Mouse (Mus musculus): ENCODE results near the gene S100a3. TPM values are rescaled to one million over a fixed set of nuclear protein-coding genes. Genes with fewer than 3 reads are reported as not detected.
A peak's percentile ranks its signal among the peaks of the same experiment; 100 is the strongest.

Gene S100a3
- polyA plus RNA-seq, 1 experiment from 2014 or later = not detected

- ATAC-seq = no peak
- H3K4me1 ChIP-seq (ENCODE audit: control insufficient read depth, insufficient read depth, low read length) = peaks cover 16% of the 10 kb centered on the region
- H3K9ac ChIP-seq (ENCODE audit: low read depth, low read length) = no peak overlapping the region
- no peaks in the 10 kb centered on the region for H3K36me3 ChIP-seq (ENCODE audit: control insufficient read depth, insufficient read depth, low read length)
- no peak overlapping the region for H3K4me3 ChIP-seq (ENCODE audit: low read depth, low read length)
- no peaks in the 10 kb centered on the region for H3K27me3 ChIP-seq (ENCODE audit: control insufficient read depth, insufficient read depth, low read depth, low read length)
- no peak overlapping the region for H3K4me2 ChIP-seq (ENCODE audit: low read length)
- WGBS = 64% methylated on average over 7 of the region's 7 CpGs
- no peak overlapping the region for H3K27ac ChIP-seq (ENCODE audit: low read length)
- no peaks in the 10 kb centered on the region for H3K9me3 ChIP-seq (replicated peaks; ENCODE audit: control insufficient read depth, low read length, poor library complexity, severe bottlenecking)
These were observed 61.2 kb downstream of the S100a3 start for GRCm38 (mm10) chr3:90621552-90621951.

GRCm38 (mm10) chr3:90623435-90624071, 63.2 kb downstream of the S100a3 start:
- H3K9me3 ChIP-seq (replicated peaks; ENCODE audit: control insufficient read depth, low read length, poor library complexity, severe bottlenecking) = no peaks in the 10 kb centered on the region
- WGBS = 2% methylated on average over 2 of the region's 2 CpGs
- H3K27ac ChIP-seq (ENCODE audit: low read length) = peak overlapping the region; percentile 54
- H3K4me1 ChIP-seq (ENCODE audit: control insufficient read depth, insufficient read depth, low read length) = peaks cover 16% of the 10 kb centered on the region
- no peak overlapping the region for H3K9ac ChIP-seq (ENCODE audit: low read depth, low read length)
- H3K4me2 ChIP-seq (ENCODE audit: low read length) = no peak overlapping the region
- no peaks in the 10 kb centered on the region for H3K36me3 ChIP-seq (ENCODE audit: control insufficient read depth, insufficient read depth, low read length)
- no peak overlapping the region for H3K4me3 ChIP-seq (ENCODE audit: low read depth, low read length)
- ATAC-seq = no peak; the same call in none of the 2 replicates
- no peaks in the 10 kb centered on the region for H3K27me3 ChIP-seq (ENCODE audit: control insufficient read depth, insufficient read depth, low read depth, low read length)

- no peak overlapping the region for H3K9ac ChIP-seq (ENCODE audit: low read depth, low read length)
- ATAC-seq = no peak
- H3K36me3 ChIP-seq (ENCODE audit: control insufficient read depth, insufficient read depth, low read length) = no peaks in the 10 kb centered on the region
- no peaks in the 10 kb centered on the region for H3K27me3 ChIP-seq (ENCODE audit: control insufficient read depth, insufficient read depth, low read depth, low read length)
- no peak overlapping the region for H3K4me2 ChIP-seq (ENCODE audit: low read length)
- no peak overlapping the region for H3K4me3 ChIP-seq (ENCODE audit: low read depth, low read length)
- H3K4me1 ChIP-seq (ENCODE audit: control insufficient read depth, insufficient read depth, low read length) = peaks cover 16% of the 10 kb centered on the region
- H3K27ac ChIP-seq (ENCODE audit: low read length) = no peak overlapping the region
- no peaks in the 10 kb centered on the region for H3K9me3 ChIP-seq (replicated peaks; ENCODE audit: control insufficient read depth, low read length, poor library complexity, severe bottlenecking)
- WGBS = 80% methylated on average over 5 of the region's 5 CpGs
These were observed 65.1 kb downstream of the S100a3 start for GRCm38 (mm10) chr3:90625496-90625895.

GRCm38 (mm10) chr3:90626266-90627021, 66.1 kb downstream of the S100a3 start:
- Histone ChIP-seq H3K9ac (ENCODE audit: low read depth, low read length) (no peak overlapping the region), H3K27ac (ENCODE audit: low read length) (no peak overlapping the region), H3K36me3 (ENCODE audit: control insufficient read depth, insufficient read depth, low read length) (no peaks in the 10 kb centered on the region), H3K4me2 (ENCODE audit: low read length) (no peak overlapping the region), H3K4me1 (ENCODE audit: control insufficient read depth, insufficient read depth, low read length) (peaks cover 16% of the 10 kb centered on the region), H3K4me3 (ENCODE audit: low read depth, low read length) (no peak overlapping the region), H3K27me3 (ENCODE audit: control insufficient read depth, insufficient read depth, low read depth, low read length) (no peaks in the 10 kb centered on the region), H3K9me3 (replicated peaks; ENCODE audit: control insufficient read depth, low read length, poor library complexity, severe bottlenecking) (no peaks in the 10 kb centered on the region)
- no peak for ATAC-seq
- 73% methylated on average over 9 of the region's 9 CpGs for WGBS

- no peak for ATAC-seq
- Histone ChIP-seq H3K4me3 (ENCODE audit: low read depth, low read length) (no peak overlapping the region), H3K9ac (ENCODE audit: low read depth, low read length) (no peak overlapping the region), H3K4me1 (ENCODE audit: control insufficient read depth, insufficient read depth, low read length) (peaks cover 16% of the 10 kb centered on the region), H3K27ac (ENCODE audit: low read length) (no peak overlapping the region), H3K36me3 (ENCODE audit: control insufficient read depth, insufficient read depth, low read length) (no peaks in the 10 kb centered on the region), H3K9me3 (replicated peaks; ENCODE audit: control insufficient read depth, low read length, poor library complexity, severe bottlenecking) (no peaks in the 10 kb centered on the region), H3K4me2 (ENCODE audit: low read length) (no peak overlapping the region), H3K27me3 (ENCODE audit: control insufficient read depth, insufficient read depth, low read depth, low read length) (no peaks in the 10 kb centered on the region)
- WGBS = 94% methylated on average over 5 of the region's 5 CpGs
These were observed 67.0 kb downstream of the S100a3 start for GRCm38 (mm10) chr3:90627366-90627765.

GRCm38 (mm10) chr3:90627807-90628206, 67.4 kb downstream of the S100a3 start:
- Histone ChIP-seq H3K36me3 (ENCODE audit: control insufficient read depth, insufficient read depth, low read length) (no peaks in the 10 kb centered on the region), H3K4me3 (ENCODE audit: low read depth, low read length) (no peak overlapping the region), H3K4me2 (ENCODE audit: low read length) (no peak overlapping the region), H3K9ac (ENCODE audit: low read depth, low read length) (no peak overlapping the region), H3K4me1 (ENCODE audit: control insufficient read depth, insufficient read depth, low read length) (peaks cover 15% of the 10 kb centered on the region), H3K27me3 (ENCODE audit: control insufficient read depth, insufficient read depth, low read depth, low read length) (no peaks in the 10 kb centered on the region), H3K27ac (ENCODE audit: low read length) (no peak overlapping the region), H3K9me3 (replicated peaks; ENCODE audit: control insufficient read depth, low read length, poor library complexity, severe bottlenecking) (no peaks in the 10 kb centered on the region)
- 0 out of 2 replicates have a peak, but pooled peaks have one; percentile 69 for ATAC-seq
- 66% methylated on average over 4 of the region's 4 CpGs for WGBS

GRCm38 (mm10) chr3:90629298-90629697, 68.9 kb downstream of the S100a3 start:
- Histone ChIP-seq H3K4me2 (ENCODE audit: low read length) (no peak overlapping the region), H3K9me3 (replicated peaks; ENCODE audit: control insufficient read depth, low read length, poor library complexity, severe bottlenecking) (no peaks in the 10 kb centered on the region), H3K36me3 (ENCODE audit: control insufficient read depth, insufficient read depth, low read length) (no peaks in the 10 kb centered on the region), H3K9ac (ENCODE audit: low read depth, low read length) (no peak overlapping the region), H3K27ac (ENCODE audit: low read length) (no peak overlapping the region), H3K4me3 (ENCODE audit: low read depth, low read length) (no peak overlapping the region), H3K27me3 (ENCODE audit: control insufficient read depth, insufficient read depth, low read depth, low read length) (no peaks in the 10 kb centered on the region), H3K4me1 (ENCODE audit: control insufficient read depth, insufficient read depth, low read length) (no peaks in the 10 kb centered on the region; the same call in 1 of the 2 replicates)
- 85% methylated on average over 2 of the region's 2 CpGs for WGBS
- no peak for ATAC-seq

- H3K36me3 ChIP-seq (ENCODE audit: control insufficient read depth, insufficient read depth, low read length) = no peaks in the 10 kb centered on the region
- no peak overlapping the region for H3K4me2 ChIP-seq (ENCODE audit: low read length)
- H3K9me3 ChIP-seq (replicated peaks; ENCODE audit: control insufficient read depth, low read length, poor library complexity, severe bottlenecking) = no peaks in the 10 kb centered on the region
- no peak overlapping the region for H3K4me3 ChIP-seq (ENCODE audit: low read depth, low read length)
- ATAC-seq = no peak
- no peak overlapping the region for H3K9ac ChIP-seq (ENCODE audit: low read depth, low read length)
- 82% methylated on average over 2 of the region's 2 CpGs for WGBS
- H3K27me3 ChIP-seq (ENCODE audit: control insufficient read depth, insufficient read depth, low read depth, low read length) = no peaks in the 10 kb centered on the region; the same call in 1 of the 2 replicates
- H3K27ac ChIP-seq (ENCODE audit: low read length) = no peak overlapping the region
- H3K4me1 ChIP-seq (ENCODE audit: control insufficient read depth, insufficient read depth, low read length) = no peaks in the 10 kb centered on the region
These were observed 71.6 kb downstream of the S100a3 start for GRCm38 (mm10) chr3:90631984-90632383.

All from midbrain, embryonic 16.5 days (tissue).